Mouse (Mus musculus) stomach, embryonic 14.5 days (tissue): ENCODE data around the gene Fbxw9. TPM values are rescaled to one million over a fixed set of nuclear protein-coding genes. Genes with fewer than 3 reads are reported as not detected.
A peak's percentile ranks its signal among the peaks of the same experiment; 100 is the strongest.

Experiments
- ATAC-seq: fragments of 200-750 bp; cut with Nextera tagmentation; 2 replicates; pipeline ENCODE4 v1.8.0; 2017; ENCODE audit warnings: low read depth, moderate TSS enrichment; ENCODE audit not compliant: insufficient number of reproducible peaks, insufficient read depth, low FRiP score
- H3K27ac ChIP-seq: fragments of 300-500 bp; sonication (generic); 2 replicates; pipeline ENCODE4 v1.5.1; 2014; ENCODE audit warnings: mild to moderate bottlenecking, low read length, moderate library complexity, mixed read lengths
- H3K27me3 ChIP-seq: fragments of 300-500 bp; sonication (generic); 2 replicates; pipeline ENCODE4 v1.6.1; 2014; ENCODE audit warnings: low read length, control low read depth, mixed read lengths; ENCODE audit not compliant: control insufficient read depth, insufficient read depth
- H3K36me3 ChIP-seq: fragments of 300-500 bp; sonication (generic); 2 replicates; pipeline ENCODE4 v1.6.1; 2014; ENCODE audit warnings: mild to moderate bottlenecking, control low read depth, low read length, moderate library complexity, mixed read lengths; ENCODE audit not compliant: control insufficient read depth, insufficient read depth
- H3K4me1 ChIP-seq: fragments of 300-500 bp; sonication (generic); 2 replicates; pipeline ENCODE4 v1.6.1; 2014; ENCODE audit warnings: low read length, control low read depth, mixed read lengths; ENCODE audit not compliant: control insufficient read depth, insufficient read depth
- H3K4me2 ChIP-seq: fragments of 300-500 bp; sonication (generic); replicated peaks from 2 replicates; pipeline ENCODE4 v1.6.1; 2014; ENCODE audit warnings: low read depth, low read length, control low read depth
- H3K4me3 ChIP-seq: fragments of 300-500 bp; sonication (generic); 2 replicates; pipeline ENCODE4 v1.5.1; 2014; ENCODE audit warnings: low read depth, low read length, control low read depth
- H3K9ac ChIP-seq: fragments of 300-500 bp; sonication (generic); replicated peaks from 2 replicates; pipeline ENCODE4 v1.6.1; 2014; ENCODE audit warnings: low read depth, mild to moderate bottlenecking, control low read depth, low read length, moderate library complexity, mixed read lengths
- H3K9me3 ChIP-seq: fragments of 300-500 bp; sonication (generic); 2 replicates; pipeline ENCODE4 v1.6.1; 2016; ENCODE audit warnings: low read depth, low read length, control low read depth; ENCODE audit not compliant: control insufficient read depth
- WGBS: fragments of 180-500 bp; shearing (Covaris S2); extraction: QIAGEN DNeasy Blood & Tissue Kit; methylation state at CpG from one replicate; pipeline ENCODE4 v1.1.7; 2014; 5-methylcytosine and 5-hydroxymethylcytosine counted together
- polyA plus RNA-seq: library from polyadenylated mRNA; unstranded; fragments of >200 nt; fragmentation: Nextera tagmentation; extraction: Ambion mirVana; gene quantifications from 2 replicates; pipeline ENCODE4 v1.2.1, GENCODE M21; 2014

Gene Fbxw9
- 31.9 and 32.6 TPM in 2 replicates for polyA plus RNA-seq

DNA sequence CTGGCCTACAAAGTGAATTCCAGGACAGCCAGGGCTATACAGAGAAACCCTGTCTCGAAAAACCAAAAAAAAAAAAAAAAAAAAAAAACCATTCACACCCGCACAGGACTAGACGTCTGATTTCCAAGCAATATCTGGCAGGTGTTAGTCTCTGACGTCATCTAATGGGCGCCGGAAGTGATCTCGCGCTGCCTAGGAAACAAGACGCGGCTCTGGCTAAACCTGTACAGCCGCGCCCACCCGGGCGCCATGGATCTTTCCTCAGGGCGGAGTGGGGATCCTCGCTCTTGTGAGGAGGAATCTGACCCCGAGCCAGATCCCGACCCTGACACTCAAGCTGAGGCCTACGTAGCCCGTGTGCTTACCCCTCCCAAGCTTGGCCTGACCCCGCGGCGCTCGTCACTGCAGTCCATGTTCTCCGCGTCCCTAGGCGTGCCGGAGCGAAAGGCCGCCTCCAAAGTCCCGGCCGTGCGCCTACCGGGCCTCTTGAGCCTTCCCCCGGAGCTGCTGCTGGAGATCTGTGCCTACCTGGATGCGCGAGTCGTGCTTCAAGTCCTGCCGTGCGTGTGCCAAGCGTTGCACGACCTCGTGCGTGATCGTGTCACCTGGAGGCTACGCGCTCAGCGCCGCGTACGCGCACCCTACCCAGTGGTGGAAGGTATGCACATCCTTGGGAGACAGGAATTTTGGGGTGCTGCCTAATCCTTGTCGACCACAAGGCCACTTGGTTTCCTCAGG lies at the start of gene Fbxw9:
Gene Fbxw9 (plus strand): TSS at position 177 of the 738 bp plus-strand sequence.
- peak; percentile 88 for ATAC-seq
- H3K36me3 ChIP-seq: peaks cover 19% of the 10 kb centered on the region
- H3K4me1 ChIP-seq: no peaks in the 10 kb centered on the region
- peak within 1 kb of the TSS; percentile 92 for H3K4me2 ChIP-seq
- peak within 1 kb of the TSS; percentile 60; the same call in 1 of the 2 replicates for H3K9ac ChIP-seq
- H3K9me3 ChIP-seq: no peaks in the 10 kb centered on the region
- WGBS: under 1% methylated on average over 52 of the region's 53 CpGs
- no peaks in the 10 kb centered on the region for H3K27me3 ChIP-seq
- H3K27ac ChIP-seq: no peak within 1 kb of the TSS
- H3K4me3 ChIP-seq: peak within 1 kb of the TSS; percentile 82

DNA sequence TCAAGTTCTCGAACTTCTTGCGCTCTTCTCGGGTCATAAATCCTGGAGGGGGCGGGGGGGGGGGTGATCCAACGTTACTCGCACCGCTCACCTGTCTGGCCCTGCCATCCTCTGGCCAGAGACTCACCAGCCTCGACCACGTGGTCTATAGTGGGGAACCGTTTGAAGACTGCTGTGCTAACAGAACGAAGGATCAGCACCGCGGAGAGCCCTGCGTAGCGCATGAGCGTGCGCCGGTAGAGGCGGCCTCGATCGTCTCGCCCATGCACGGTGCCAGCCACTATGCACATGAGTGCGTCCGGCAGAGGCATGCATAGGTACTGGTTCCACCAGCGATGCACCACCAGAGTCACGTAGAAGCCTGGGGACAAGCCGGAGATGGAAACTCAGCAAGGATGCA lies 48.6 kb upstream of the Fbxw9 start:
- WGBS: 12% methylated on average over 28 of the region's 28 CpGs
- peaks cover 22% of the 10 kb centered on the region for H3K27me3 ChIP-seq

DNA sequence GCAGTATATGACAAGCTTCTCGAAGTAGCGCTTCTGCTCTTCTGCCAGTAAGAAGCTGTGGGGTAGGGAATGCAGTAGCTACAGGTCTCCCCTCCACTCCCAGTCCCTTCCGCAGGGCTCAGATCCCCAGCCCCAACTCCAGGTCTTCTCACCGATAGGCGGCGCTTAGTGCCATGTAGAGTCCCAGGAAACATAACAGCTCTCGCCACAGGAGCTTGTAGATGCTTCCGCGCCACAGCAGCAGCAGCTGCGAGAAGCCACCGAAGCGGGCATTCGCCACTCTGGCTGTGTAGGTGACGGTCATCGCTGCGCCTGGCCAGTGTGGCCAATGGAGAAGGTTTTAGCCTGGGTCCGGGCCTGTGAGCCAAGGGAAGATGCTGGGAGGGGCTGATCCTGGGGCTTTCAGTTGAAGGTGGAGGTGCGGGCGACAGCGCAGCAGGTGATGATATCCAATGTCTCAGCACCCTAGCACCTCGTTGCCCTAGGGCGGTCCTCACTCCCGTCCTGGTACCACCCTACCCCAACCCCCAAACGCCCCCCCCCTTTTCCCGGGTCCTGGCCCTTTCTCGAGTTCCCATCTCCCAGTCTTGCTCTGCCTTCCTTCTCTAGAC lies 46.5 kb upstream of the Fbxw9 start:
- H3K4me1 ChIP-seq: peaks cover 4% of the 10 kb centered on the region; the same call in 1 of the 2 replicates
- peaks cover 20% of the 10 kb centered on the region for H3K27me3 ChIP-seq
- H3K9ac ChIP-seq: no peak overlapping the region; the same call in 1 of the 2 replicates
- peak overlapping the region; percentile 12; the same call in 1 of the 2 replicates for H3K4me3 ChIP-seq
- no peak overlapping the region for H3K27ac ChIP-seq
- no peaks in the 10 kb centered on the region for H3K9me3 ChIP-seq
- H3K36me3 ChIP-seq: peaks cover 3% of the 10 kb centered on the region
- peak overlapping the region; percentile 47 for H3K4me2 ChIP-seq
- ATAC-seq: peak; percentile 64
- 5% methylated on average over 26 of the region's 26 CpGs for WGBS

More for the DNA sequence above, 48.6 kb upstream of the Fbxw9 start:
- Histone ChIP-seq H3K27ac (no peak overlapping the region), H3K9ac (no peak overlapping the region), H3K4me2 (no peak overlapping the region), H3K9me3 (no peaks in the 10 kb centered on the region), H3K4me1 (peaks cover 4% of the 10 kb centered on the region; the same call in 1 of the 2 replicates), H3K36me3 (no peaks in the 10 kb centered on the region), H3K4me3 (no peak overlapping the region)
- no peak for ATAC-seq

DNA sequence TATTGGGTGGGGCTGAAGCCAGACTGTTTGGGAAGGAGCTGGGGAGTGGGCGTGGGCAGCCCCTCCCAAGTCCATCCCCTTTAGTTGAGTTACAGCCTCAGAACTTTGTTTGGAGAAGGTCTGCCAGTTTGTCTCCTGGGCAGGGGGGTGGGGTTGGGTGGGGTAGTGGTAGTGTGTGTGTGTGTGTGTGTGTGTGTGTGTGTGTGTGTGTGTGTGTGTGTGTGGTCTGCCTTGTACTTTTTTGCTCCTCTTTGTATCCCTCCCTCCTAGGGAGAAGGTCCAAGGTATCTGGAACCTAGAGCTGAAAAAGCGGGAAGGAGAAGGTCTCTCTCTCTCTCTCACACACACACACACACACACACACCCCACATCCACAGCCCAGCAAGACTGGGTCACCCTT lies 45.4 kb upstream of the Fbxw9 start, which contains the start of gene Best2:
Gene Best2 (minus strand): TSS at position 101 of the 400 bp plus-strand sequence.
- peaks cover 15% of the 10 kb centered on the region for H3K27me3 ChIP-seq
- peaks cover 14% of the 10 kb centered on the region for H3K36me3 ChIP-seq
- peaks cover 4% of the 10 kb centered on the region; the same call in 1 of the 2 replicates for H3K4me1 ChIP-seq
- H3K9ac ChIP-seq: no peak within 1 kb of the TSS; the same call in 1 of the 2 replicates
- no peak within 1 kb of the TSS for H3K27ac ChIP-seq
- H3K9me3 ChIP-seq: no peaks in the 10 kb centered on the region
- peak within 1 kb of the TSS; percentile 47 for H3K4me2 ChIP-seq
- ATAC-seq: no peak
- WGBS: 46% methylated on average over 2 of the region's 2 CpGs
- H3K4me3 ChIP-seq: peak within 1 kb of the TSS; percentile 12; the same call in 1 of the 2 replicates

DNA sequence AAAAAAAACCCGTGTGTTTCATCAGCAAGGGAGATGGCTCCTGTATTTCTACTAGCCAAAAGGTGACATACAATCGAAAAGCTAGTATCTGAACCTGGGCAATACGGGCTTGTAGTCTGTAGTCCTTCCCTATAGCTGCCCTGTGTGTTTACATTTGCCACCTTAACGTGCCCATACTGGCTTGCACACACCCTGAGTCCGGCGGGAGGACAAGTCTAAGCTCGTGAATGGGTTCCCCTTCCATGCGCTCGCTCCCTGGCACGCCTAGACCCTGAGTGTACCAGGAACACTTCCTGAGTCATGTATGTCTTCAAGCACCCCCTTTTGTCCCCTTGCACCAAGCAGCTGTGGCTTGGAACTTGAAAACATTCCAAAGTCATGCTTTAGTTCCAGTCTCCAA lies 43.1 kb upstream of the Fbxw9 start:
- no peak overlapping the region for H3K4me3 ChIP-seq
- peaks cover 4% of the 10 kb centered on the region; the same call in 1 of the 2 replicates for H3K4me1 ChIP-seq
- no peak for ATAC-seq
- 0 out of 2 replicates have a peak, but pooled peaks cover 4% of the 10 kb centered on the region for H3K27me3 ChIP-seq
- 0 out of 2 replicates have a peak overlapping the region, but pooled peaks have one; percentile 33 for H3K27ac ChIP-seq
- no peak overlapping the region for H3K4me2 ChIP-seq
- no peaks in the 10 kb centered on the region for H3K9me3 ChIP-seq
- 55% methylated on average over 10 of the region's 10 CpGs for WGBS
- peaks cover 31% of the 10 kb centered on the region for H3K36me3 ChIP-seq
- no peak overlapping the region for H3K9ac ChIP-seq

DNA sequence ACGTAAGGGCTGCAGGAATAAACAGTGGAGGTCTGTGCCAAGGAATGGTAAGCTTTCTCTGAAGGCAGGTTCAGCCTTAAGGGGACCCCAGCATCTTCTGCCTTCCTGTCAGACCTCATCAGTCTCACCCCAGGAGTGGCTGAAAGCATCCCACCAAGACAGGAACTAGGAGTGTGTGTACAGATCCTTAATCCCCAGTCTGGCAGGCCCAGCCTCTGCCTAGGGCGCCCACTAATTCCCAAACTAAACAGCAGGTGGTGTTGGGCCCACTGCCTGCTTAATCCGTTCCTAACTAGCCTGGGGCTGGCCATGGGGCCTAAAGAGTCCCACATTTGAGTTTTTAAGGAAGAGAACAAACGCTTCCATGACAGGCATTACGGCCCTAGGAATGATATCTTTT lies 42.6 kb upstream of the Fbxw9 start:
- H3K4me1 ChIP-seq: peaks cover 4% of the 10 kb centered on the region; the same call in 1 of the 2 replicates
- peak overlapping the region; percentile 33; the same call in 1 of the 2 replicates for H3K27ac ChIP-seq
- no peak overlapping the region for H3K4me2 ChIP-seq
- no peak for ATAC-seq
- H3K9me3 ChIP-seq: no peaks in the 10 kb centered on the region
- no peak overlapping the region for H3K9ac ChIP-seq
- H3K4me3 ChIP-seq: no peak overlapping the region
- WGBS: 49% methylated on average over 5 of the region's 5 CpGs
- 0 out of 2 replicates have a peak, but pooled peaks cover 3% of the 10 kb centered on the region for H3K27me3 ChIP-seq
- peaks cover 36% of the 10 kb centered on the region for H3K36me3 ChIP-seq

DNA sequence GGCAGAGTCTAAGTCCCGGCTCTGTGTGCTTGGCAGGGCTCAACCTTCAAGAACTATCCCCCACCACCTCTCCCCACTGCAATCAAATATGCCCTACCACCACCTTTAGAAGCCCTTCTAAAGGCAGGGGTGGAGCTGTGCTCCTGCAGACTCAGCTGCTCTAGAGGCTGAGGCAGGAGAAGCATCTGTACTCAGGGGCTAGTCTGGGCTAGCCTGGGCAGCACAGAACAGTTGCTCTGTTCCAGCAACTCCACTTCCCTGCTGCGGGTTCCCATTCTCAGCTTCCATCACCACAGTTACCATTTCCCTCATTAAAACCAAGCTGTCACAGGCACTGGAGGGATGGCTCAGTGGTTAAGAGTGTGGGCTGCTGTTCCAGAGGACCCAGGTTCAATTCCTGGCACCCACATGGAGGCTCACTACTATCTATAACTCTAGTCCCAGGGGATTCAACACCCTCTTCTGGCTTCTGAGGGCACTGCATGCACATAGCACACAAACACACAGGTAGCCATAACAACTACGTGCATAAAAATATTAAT lies 38.3 kb upstream of the Fbxw9 start:
- WGBS: 100% methylated on average over 3 of the region's 3 CpGs
- Histone ChIP-seq H3K4me1 (peaks cover 15% of the 10 kb centered on the region), H3K4me3 (no peak overlapping the region), H3K9ac (no peak overlapping the region), H3K4me2 (no peak overlapping the region), H3K27me3 (no peaks in the 10 kb centered on the region), H3K27ac (no peak overlapping the region), H3K9me3 (no peaks in the 10 kb centered on the region), H3K36me3 (peaks cover 48% of the 10 kb centered on the region)
- ATAC-seq: no peak

DNA sequence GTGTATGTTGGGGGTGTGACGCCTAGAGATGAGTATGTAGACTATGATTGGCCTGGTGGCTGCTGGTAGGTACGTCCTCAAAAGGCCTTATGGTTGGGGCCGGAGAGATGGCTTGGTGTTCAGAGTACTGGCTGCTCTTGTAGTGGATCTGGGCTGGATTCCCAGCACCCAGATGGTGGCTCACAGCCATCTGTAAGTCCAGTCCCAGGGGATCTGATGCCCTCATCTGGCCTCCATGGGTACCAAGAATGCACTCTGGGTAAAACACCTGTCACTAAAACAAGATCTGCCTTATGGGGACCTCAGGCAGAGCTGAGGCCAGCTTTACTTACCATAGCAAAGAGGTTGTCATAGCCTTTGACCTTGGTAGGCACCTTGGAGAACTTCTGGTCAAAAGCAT lies 36.0 kb upstream of the Fbxw9 start:
- no peak overlapping the region for H3K27ac ChIP-seq
- H3K27me3 ChIP-seq: no peaks in the 10 kb centered on the region
- peaks cover 24% of the 10 kb centered on the region for H3K4me1 ChIP-seq
- ATAC-seq: no peak
- no peak overlapping the region for H3K9ac ChIP-seq
- H3K36me3 ChIP-seq: peaks cover 40% of the 10 kb centered on the region
- H3K9me3 ChIP-seq: no peaks in the 10 kb centered on the region
- H3K4me3 ChIP-seq: no peak overlapping the region
- WGBS: 97% methylated on average over 3 of the region's 3 CpGs
- no peak overlapping the region for H3K4me2 ChIP-seq
